Mouse (Mus musculus): ENCODE results near the gene Maml3. TPM values are rescaled to one million over a fixed set of nuclear protein-coding genes. Genes with fewer than 3 reads are reported as not detected.

The Maml3 gene
- polyA plus RNA-seq, 1 experiment from 2014 or later: 8.5 TPM

DNA sequence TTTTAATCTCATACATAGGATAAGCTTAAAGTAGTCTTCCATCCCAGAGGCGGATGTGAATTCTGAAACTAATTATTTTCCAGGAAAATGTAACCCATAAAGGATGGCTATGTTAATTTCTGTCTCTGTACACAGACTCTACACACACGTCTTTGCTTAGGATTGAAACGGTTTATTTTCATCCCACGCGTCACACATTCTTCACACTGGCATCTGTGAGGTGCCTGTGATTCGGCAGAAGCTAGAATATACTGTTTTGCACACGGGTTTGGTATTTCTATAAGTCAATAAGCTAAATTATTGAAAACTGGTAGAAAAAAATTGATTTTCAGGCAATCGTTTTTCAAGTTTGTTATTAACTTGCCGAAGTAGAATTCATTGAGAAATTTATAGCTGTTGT lies 4.0 kb downstream of the Maml3 start:
- peaks cover 14% of the 10 kb centered on the region for H3K4me1 ChIP-seq (replicated peaks; ENCODE audit: control insufficient read depth, insufficient read depth, low read length)
- peak overlapping the region; percentile 100 for H3K27ac ChIP-seq (ENCODE audit: low read length)
- peak overlapping the region; percentile 89 for H3K4me3 ChIP-seq (ENCODE audit: low read length)
- 0 out of 2 replicates have a peak, but pooled peaks cover 2% of the 10 kb centered on the region for H3K36me3 ChIP-seq (ENCODE audit: control insufficient read depth, insufficient read depth, low read length)
- whole genome bisulfite sequencing: 37% methylated on average over 9 of the region's 9 CpGs
- peak overlapping the region; percentile 74 for H3K9ac ChIP-seq (ENCODE audit: low read length)
- no peak for ATAC-seq (ENCODE audit: low read depth)
- peak overlapping the region; percentile 65 for H3K4me2 ChIP-seq (ENCODE audit: low read depth, low read length)
- H3K9me3 ChIP-seq (ENCODE audit: control insufficient read depth, low read length): 0 out of 2 replicates have a peak, but pooled peaks cover 2% of the 10 kb centered on the region
- no peaks in the 10 kb centered on the region for H3K27me3 ChIP-seq (ENCODE audit: control insufficient read depth, insufficient read depth, low read depth, low read length)

DNA sequence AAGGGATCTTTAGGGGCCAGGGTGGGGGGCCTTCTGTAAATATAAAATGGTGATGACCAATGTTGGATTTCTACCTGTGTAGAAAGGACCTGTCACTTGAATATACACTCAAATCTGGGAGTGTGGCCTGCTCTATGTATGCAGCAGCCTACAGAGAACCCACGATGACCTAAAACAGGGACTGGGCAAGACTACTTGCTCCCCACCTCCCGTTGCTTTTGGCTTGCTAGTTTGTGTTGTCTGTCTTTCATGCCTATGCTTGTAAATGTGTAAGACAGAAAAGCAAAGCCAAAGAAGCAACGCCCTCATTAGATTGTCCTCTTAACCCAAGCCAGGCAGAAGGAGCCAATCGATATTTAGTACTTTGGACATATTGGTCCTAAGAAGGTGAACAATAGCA lies 4.6 kb downstream of the Maml3 start:
- H3K9ac ChIP-seq (ENCODE audit: low read length): no peak overlapping the region
- 0 out of 2 replicates have a peak, but pooled peaks cover 2% of the 10 kb centered on the region for H3K9me3 ChIP-seq (ENCODE audit: control insufficient read depth, low read length)
- WGBS: 79% methylated on average over 4 of the region's 4 CpGs
- ATAC-seq (ENCODE audit: low read depth): no peak
- H3K4me1 ChIP-seq (replicated peaks; ENCODE audit: control insufficient read depth, insufficient read depth, low read length): peaks cover 11% of the 10 kb centered on the region
- no peak overlapping the region for H3K27ac ChIP-seq (ENCODE audit: low read length)
- H3K27me3 ChIP-seq (ENCODE audit: control insufficient read depth, insufficient read depth, low read depth, low read length): no peaks in the 10 kb centered on the region
- H3K36me3 ChIP-seq (ENCODE audit: control insufficient read depth, insufficient read depth, low read length): 0 out of 2 replicates have a peak, but pooled peaks cover 2% of the 10 kb centered on the region
- no peak overlapping the region for H3K4me2 ChIP-seq (ENCODE audit: low read depth, low read length)
- no peak overlapping the region for H3K4me3 ChIP-seq (ENCODE audit: low read length)

DNA sequence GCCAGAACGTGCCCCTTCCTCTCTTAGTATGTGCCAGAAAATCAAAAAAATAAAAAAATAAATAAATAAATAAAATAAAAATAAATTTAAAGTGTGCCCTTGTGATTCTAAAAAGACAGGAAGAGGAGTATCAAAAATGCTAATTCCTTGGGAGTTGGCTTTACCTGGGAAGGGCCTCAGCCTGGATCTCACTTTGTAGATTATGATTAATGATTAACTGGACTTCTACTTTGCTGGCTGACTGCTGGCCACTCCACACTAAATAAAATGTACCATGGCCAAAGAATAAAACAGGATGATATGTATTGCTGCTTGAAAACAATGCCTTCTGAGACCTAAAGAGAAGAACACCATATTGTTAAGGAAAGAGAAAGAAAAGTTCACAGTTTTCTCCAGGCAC lies 5.6 kb downstream of the Maml3 start:
- Histone ChIP-seq H3K27ac (ENCODE audit: low read length) (no peak overlapping the region), H3K27me3 (ENCODE audit: control insufficient read depth, insufficient read depth, low read depth, low read length) (no peaks in the 10 kb centered on the region), H3K9me3 (ENCODE audit: control insufficient read depth, low read length) (0 out of 2 replicates have a peak, but pooled peaks cover 2% of the 10 kb centered on the region), H3K4me2 (ENCODE audit: low read depth, low read length) (no peak overlapping the region), H3K4me3 (ENCODE audit: low read length) (no peak overlapping the region), H3K4me1 (replicated peaks; ENCODE audit: control insufficient read depth, insufficient read depth, low read length) (peaks cover 10% of the 10 kb centered on the region), H3K9ac (ENCODE audit: low read length) (no peak overlapping the region), H3K36me3 (ENCODE audit: control insufficient read depth, insufficient read depth, low read length) (0 out of 2 replicates have a peak, but pooled peaks cover 2% of the 10 kb centered on the region)
- ATAC-seq (ENCODE audit: low read depth): no peak
- WGBS: 56% methylated on average over 1 of the region's 1 CpGs

DNA sequence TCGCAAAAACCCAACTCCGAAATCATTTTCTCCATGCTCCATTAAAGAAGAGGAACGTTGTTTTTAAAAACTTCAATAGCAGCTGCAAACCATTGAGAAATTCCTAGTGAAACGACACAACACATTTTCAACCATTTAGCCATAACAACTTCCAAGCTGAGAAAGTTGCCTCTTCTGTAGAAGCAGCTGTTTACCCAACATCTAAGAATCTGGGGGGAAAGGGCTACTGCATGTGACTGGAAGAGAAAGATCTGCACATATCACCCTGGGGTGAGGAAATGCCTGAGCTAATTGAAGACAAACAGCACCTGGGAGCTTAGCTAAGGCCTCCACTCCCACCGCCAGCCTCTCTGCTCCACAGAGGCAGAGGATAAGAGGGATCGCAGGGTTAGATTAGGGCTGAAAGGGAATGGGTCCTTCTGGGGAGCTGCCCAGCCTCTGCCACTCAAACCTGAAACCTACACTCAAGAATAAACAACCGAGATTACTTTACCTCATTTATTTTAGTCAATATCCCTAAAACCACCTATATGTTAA lies 13.5 kb downstream of the Maml3 start:
- ATAC-seq (ENCODE audit: low read depth): no peak
- no peak overlapping the region for H3K4me3 ChIP-seq (ENCODE audit: low read length)
- H3K9ac ChIP-seq (ENCODE audit: low read length): peak overlapping the region; percentile 32; the same call in 1 of the 2 replicates
- H3K4me2 ChIP-seq (ENCODE audit: low read depth, low read length): no peak overlapping the region
- 26% methylated on average over 7 of the region's 7 CpGs for WGBS
- peaks cover 39% of the 10 kb centered on the region for H3K4me1 ChIP-seq (replicated peaks; ENCODE audit: control insufficient read depth, insufficient read depth, low read length)
- peak overlapping the region; percentile 69 for H3K27ac ChIP-seq (ENCODE audit: low read length)
- 0 out of 2 replicates have a peak, but pooled peaks cover 2% of the 10 kb centered on the region for H3K36me3 ChIP-seq (ENCODE audit: control insufficient read depth, insufficient read depth, low read length)
- H3K27me3 ChIP-seq (ENCODE audit: control insufficient read depth, insufficient read depth, low read depth, low read length): no peaks in the 10 kb centered on the region
- H3K9me3 ChIP-seq (ENCODE audit: control insufficient read depth, low read length): 0 out of 2 replicates have a peak, but pooled peaks cover 2% of the 10 kb centered on the region

DNA sequence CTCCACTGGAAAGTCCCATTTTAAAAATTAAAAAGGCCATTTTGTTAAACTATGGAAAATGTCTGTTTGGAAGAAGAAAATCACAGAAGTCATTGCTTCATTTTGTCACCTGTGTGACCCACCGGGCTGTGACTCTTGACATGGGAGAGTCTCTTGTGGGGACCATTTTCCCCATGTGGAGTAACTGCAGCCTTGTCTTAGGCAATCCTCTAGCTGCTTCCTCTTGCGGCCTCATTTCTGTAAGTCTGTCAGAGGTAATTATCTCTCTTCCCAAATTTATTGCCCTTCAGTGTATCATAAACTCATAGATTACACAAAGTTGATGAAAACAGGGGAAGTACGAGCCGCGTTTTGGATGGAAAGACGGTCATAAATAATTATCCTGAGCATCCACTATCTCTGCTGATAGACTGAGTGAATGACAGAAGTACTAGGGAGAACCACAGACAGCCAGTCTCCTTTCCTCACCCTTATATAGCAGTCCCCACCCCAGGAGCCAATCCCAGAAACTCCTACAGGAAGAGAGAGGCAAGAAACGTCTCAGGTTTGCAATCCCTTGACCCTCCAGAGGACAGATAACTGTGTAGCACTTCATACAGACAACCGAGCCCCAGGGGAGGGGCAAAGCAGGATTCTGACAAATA lies 14.5 kb downstream of the Maml3 start:
- H3K27ac ChIP-seq (ENCODE audit: low read length): no peak overlapping the region; the same call in 1 of the 2 replicates
- no peaks in the 10 kb centered on the region for H3K9me3 ChIP-seq (ENCODE audit: control insufficient read depth, low read length)
- no peaks in the 10 kb centered on the region for H3K36me3 ChIP-seq (ENCODE audit: control insufficient read depth, insufficient read depth, low read length)
- no peak for ATAC-seq (ENCODE audit: low read depth)
- H3K27me3 ChIP-seq (ENCODE audit: control insufficient read depth, insufficient read depth, low read depth, low read length): no peaks in the 10 kb centered on the region
- H3K4me3 ChIP-seq (ENCODE audit: low read length): no peak overlapping the region
- H3K9ac ChIP-seq (ENCODE audit: low read length): no peak overlapping the region
- no peak overlapping the region for H3K4me2 ChIP-seq (ENCODE audit: low read depth, low read length)
- WGBS: 53% methylated on average over 8 of the region's 8 CpGs
- peaks cover 39% of the 10 kb centered on the region for H3K4me1 ChIP-seq (replicated peaks; ENCODE audit: control insufficient read depth, insufficient read depth, low read length)

DNA sequence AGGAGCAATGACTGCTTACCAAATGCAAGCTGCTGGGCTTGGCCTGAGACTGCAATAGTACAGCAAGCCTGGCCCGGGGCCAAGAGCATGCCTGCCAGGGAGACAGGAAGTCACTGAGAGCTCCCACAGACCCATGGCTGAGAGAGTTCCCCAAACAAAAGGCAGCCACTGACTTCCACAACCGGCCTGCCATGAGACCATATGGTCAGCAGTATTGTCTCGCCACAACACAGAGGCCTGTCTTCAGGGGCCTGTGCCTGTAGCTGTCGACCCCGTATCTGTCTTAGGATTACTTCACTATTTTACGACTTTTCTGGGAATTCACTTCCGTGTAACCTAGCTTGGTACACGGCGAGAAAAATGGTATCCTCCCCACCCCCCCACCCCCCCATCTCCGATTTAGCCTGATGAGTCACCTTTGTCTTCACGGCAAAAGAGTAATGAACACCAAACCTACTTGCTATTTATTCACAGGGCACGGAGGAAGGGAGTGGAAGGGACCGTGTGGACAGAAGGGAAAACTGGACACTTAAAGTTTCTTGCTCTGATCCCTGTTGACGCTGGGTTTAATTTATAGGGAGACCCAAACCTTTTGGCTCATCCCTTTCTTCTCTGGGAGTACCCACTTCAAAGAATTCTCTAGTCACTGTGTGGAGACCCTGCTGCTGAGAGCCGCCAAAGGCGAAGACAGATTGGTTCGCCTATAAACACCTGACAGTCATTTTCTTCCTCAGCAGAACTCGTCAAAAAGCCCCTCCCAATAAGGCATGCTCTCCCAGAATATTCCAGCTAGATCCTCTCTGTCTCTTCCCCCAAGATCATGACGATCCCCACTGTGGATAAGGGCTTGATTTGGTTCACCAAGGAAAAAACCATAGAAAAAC lies 16.2 kb downstream of the Maml3 start:
- Histone ChIP-seq H3K36me3 (ENCODE audit: control insufficient read depth, insufficient read depth, low read length) (no peaks in the 10 kb centered on the region), H3K4me2 (ENCODE audit: low read depth, low read length) (peak overlapping the region; percentile 53), H3K27ac (ENCODE audit: low read length) (peak overlapping the region; percentile 94), H3K27me3 (ENCODE audit: control insufficient read depth, insufficient read depth, low read depth, low read length) (no peaks in the 10 kb centered on the region), H3K4me3 (ENCODE audit: low read length) (peak overlapping the region; percentile 26), H3K4me1 (replicated peaks; ENCODE audit: control insufficient read depth, insufficient read depth, low read length) (peaks cover 39% of the 10 kb centered on the region), H3K9me3 (ENCODE audit: control insufficient read depth, low read length) (no peaks in the 10 kb centered on the region), H3K9ac (ENCODE audit: low read length) (peak overlapping the region; percentile 60)
- 12% methylated on average over 19 of the region's 19 CpGs for WGBS
- peak; percentile 97 for ATAC-seq (ENCODE audit: low read depth)

GRCm38 (mm10) chr3:52087636-52088280 lies 17.1 kb downstream of the Maml3 start:
- Histone ChIP-seq H3K27me3 (ENCODE audit: control insufficient read depth, insufficient read depth, low read depth, low read length) (no peaks in the 10 kb centered on the region), H3K4me2 (ENCODE audit: low read depth, low read length) (peak overlapping the region; percentile 53), H3K4me1 (replicated peaks; ENCODE audit: control insufficient read depth, insufficient read depth, low read length) (peaks cover 39% of the 10 kb centered on the region), H3K9ac (ENCODE audit: low read length) (peak overlapping the region; percentile 51), H3K4me3 (ENCODE audit: low read length) (no peak overlapping the region), H3K9me3 (ENCODE audit: control insufficient read depth, low read length) (no peaks in the 10 kb centered on the region), H3K27ac (ENCODE audit: low read length) (peak overlapping the region; percentile 94), H3K36me3 (ENCODE audit: control insufficient read depth, insufficient read depth, low read length) (no peaks in the 10 kb centered on the region)
- no peak for ATAC-seq (ENCODE audit: low read depth)
- WGBS: 62% methylated on average over 7 of the region's 7 CpGs

- Histone ChIP-seq H3K9ac (ENCODE audit: low read length) (no peak overlapping the region), H3K4me3 (ENCODE audit: low read length) (no peak overlapping the region), H3K36me3 (ENCODE audit: control insufficient read depth, insufficient read depth, low read length) (no peaks in the 10 kb centered on the region), H3K27me3 (ENCODE audit: control insufficient read depth, insufficient read depth, low read depth, low read length) (no peaks in the 10 kb centered on the region), H3K27ac (ENCODE audit: low read length) (no peak overlapping the region), H3K9me3 (ENCODE audit: control insufficient read depth, low read length) (no peaks in the 10 kb centered on the region), H3K4me1 (replicated peaks; ENCODE audit: control insufficient read depth, insufficient read depth, low read length) (peaks cover 13% of the 10 kb centered on the region), H3K4me2 (ENCODE audit: low read depth, low read length) (no peak overlapping the region)
- 70% methylated on average over 2 of the region's 2 CpGs for WGBS
- no peak for ATAC-seq (ENCODE audit: low read depth)
These were observed 26.1 kb downstream of the Maml3 start for GRCm38 (mm10) chr3:52078763-52079162.

Data from lung, embryonic 16.5 days (tissue).